Mouse (Mus musculus) B cell, adult 62 days (primary cell): ENCODE measurements around the gene Spata31. TPM values are rescaled to one million over a fixed set of nuclear protein-coding genes. Genes with fewer than 3 reads are reported as not detected.

ENCODE experiments used
- total RNA-seq: library from RNA; stranded (reverse); gene quantifications from 4 replicates; pipeline ENCODE4 v1.2.4, GENCODE M21; 2023

Gene Spata31
- total RNA-seq: not detected in 4 replicates

DNA sequence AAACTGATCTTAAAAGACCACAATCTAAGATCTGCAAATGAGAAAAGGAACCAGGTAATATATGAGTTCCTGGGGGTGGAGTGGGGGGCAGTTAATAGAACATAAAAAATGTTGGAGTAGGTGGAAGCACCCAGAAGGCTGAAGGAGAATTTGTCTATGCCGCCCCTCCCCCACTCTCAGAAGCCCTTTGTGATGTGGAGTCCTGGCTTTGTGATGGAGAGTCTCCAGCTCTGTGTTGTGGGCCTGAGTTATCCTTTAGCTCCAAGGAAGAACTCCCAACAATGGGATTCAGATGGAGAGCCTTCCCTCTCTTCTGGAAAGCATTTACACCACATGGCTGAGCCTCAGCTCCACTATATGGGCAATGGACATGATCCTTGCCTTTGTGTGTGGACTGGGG, at the start of gene Spata31:
Spata31 (plus strand) TSS at position 216 of the 400 bp plus-strand sequence.

DNA sequence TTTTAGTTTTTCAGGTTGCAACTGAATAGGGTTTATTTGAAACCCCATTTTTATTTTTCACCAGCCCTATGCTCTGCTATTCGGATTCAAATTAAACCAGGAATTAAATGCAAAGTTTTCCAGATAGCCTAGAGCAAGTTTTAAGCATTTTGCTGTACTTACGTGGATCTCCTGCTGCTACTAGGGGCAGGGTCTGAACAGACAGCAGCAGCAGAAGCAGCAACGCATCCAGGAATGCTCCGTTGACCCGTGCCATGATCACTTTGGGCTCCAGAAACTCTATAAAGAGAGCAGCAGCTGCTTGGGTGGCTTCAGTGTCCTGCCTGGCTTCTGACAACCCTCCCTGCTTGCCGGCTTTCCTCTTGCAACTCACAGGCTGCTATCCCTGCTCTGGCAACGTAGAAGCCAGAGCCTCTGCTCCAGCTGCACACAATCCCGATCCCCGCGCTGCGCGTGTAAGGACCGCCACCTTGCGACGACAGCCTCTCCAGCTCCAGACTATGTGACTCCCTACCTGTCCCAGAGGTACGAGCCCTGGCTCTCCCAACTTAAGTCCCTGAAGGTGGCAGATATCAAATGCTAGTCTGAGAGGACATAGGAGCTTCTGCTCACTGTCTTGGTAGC, 13.5 kb upstream of the Spata31 start, which contains the start of gene Cntnap3:
Cntnap3 (minus strand) TSS at position 371 of the 624 bp plus-strand sequence.

Other genes with a start within 250 kb of the Spata31 start
- not detected in 4 replicates for gene Cntnap3, start 13.5 kb upstream of the Spata31 start, total RNA-seq
- gene Spata31d1c, start 115.7 kb downstream of the Spata31 start, total RNA-seq: not detected in 4 replicates
- gene Prss47, start 135.4 kb downstream of the Spata31 start, total RNA-seq: 0.43 to 0.78 TPM (median 0.75 TPM) in 3 of 4 replicates, not detected in the other
- 39.8 to 55.1 TPM (median 51.7 TPM) in 4 replicates for gene Mfsd14b, start 195.6 kb downstream of the Spata31 start, total RNA-seq
- not detected in 4 replicates for gene Olfr465-ps1, start 220.7 kb downstream of the Spata31 start, total RNA-seq
- gene Olfr466, start 232.8 kb downstream of the Spata31 start, total RNA-seq: not detected in 4 replicates